Mouse (Mus musculus) MEL (cell line): Measurements from ENCODE around the gene Apba1. TPM values are rescaled to one million over a fixed set of nuclear protein-coding genes. Genes with fewer than 3 reads are reported as not detected.

ENCODE experiments used
- DNase-seq: peaks from one replicate; pipeline ENCODE4 v3.0.0; 2011; ENCODE audit warnings: low read depth, low spot score
- H3K27ac ChIP-seq: 2 replicates; pipeline ENCODE4 v1.5.1; 2012; ENCODE audit warnings: low read depth, mild to moderate bottlenecking, control low read depth, low read length, moderate library complexity; ENCODE audit not compliant: control insufficient read depth
- H3K27me3 ChIP-seq, 2 experiments: fragments of 150-350 bp in 1 of 2; sonication (generic) in 1 of 2; 2 replicates each; pipeline ENCODE4 v1.6.1; 2012; ENCODE audit warnings: low read length in 2 of 2, mild to moderate bottlenecking in 2 of 2, improper control_type of control experiment in 1 of 2, moderate library complexity in 1 of 2; ENCODE audit not compliant: insufficient read depth in 2 of 2, control insufficient read depth in 1 of 2
- H3K36me3 ChIP-seq, 2 experiments: 2 replicates each; pipeline ENCODE4 v1.6.1; 2012 to 2014; ENCODE audit warnings: low read length in 2 of 2, improper control_type of control experiment in 1 of 2, inconsistent platforms in 1 of 2, mild to moderate bottlenecking in 1 of 2; ENCODE audit not compliant: insufficient read depth in 2 of 2, control insufficient read depth in 1 of 2
- H3K4me1 ChIP-seq, 2 experiments: fragments of 150-350 bp in 1 of 2; sonication (generic) in 1 of 2; 2 replicates each; pipeline ENCODE4 v1.6.1; 2012; ENCODE audit warnings: low read length in 2 of 2, improper control_type of control experiment in 1 of 2, mild to moderate bottlenecking in 1 of 2; ENCODE audit not compliant: insufficient read depth in 2 of 2, control insufficient read depth in 1 of 2
- H3K4me3 ChIP-seq, 2 experiments: fragments of 150-350 bp in 1 of 2; sonication (generic) in 1 of 2; 2 replicates each; pipeline ENCODE4 v1.5.1; 2012; ENCODE audit warnings: low read depth in 2 of 2, low read length in 2 of 2, mild to moderate bottlenecking in 2 of 2, moderate library complexity in 2 of 2, control low read depth in 1 of 2, improper control_type of control experiment in 1 of 2; ENCODE audit not compliant: control insufficient read depth in 1 of 2, insufficient read depth in 1 of 2
- H3K79me2 ChIP-seq: 2 replicates; pipeline ENCODE4 v1.6.1; 2012; ENCODE audit warnings: mild to moderate bottlenecking, low read length, moderate library complexity; ENCODE audit not compliant: control insufficient read depth, poor library complexity, insufficient read depth
- H3K9ac ChIP-seq: 2 replicates; pipeline ENCODE4 v1.6.1; 2012; ENCODE audit warnings: low read depth, mild to moderate bottlenecking, control low read depth, low read length, moderate library complexity; ENCODE audit not compliant: control insufficient read depth, poor library complexity, severe bottlenecking
- H3K9me3 ChIP-seq: fragments of 150-350 bp; sonication (generic); replicated peaks from 2 replicates; pipeline ENCODE4 v1.6.1; 2012; ENCODE audit warnings: mild to moderate bottlenecking, low read length, improper control_type of control experiment, moderate library complexity; ENCODE audit not compliant: insufficient read depth
- CHD2 ChIP-seq: IDR thresholded peaks from 2 replicates; pipeline ENCODE4 v1.6.1; 2011; ENCODE audit warnings: low read length, improper control_type of control experiment
- E2F4 ChIP-seq: IDR thresholded peaks from 2 replicates; pipeline ENCODE4 v1.6.1; 2011; ENCODE audit warnings: low read depth, low read length, improper control_type of control experiment, borderline replicate concordance
- EP300 ChIP-seq, 2 experiments: IDR thresholded peaks; 2 replicates each; pipeline ENCODE4 v1.6.1; 2011; ENCODE audit warnings: improper control_type of control experiment in 2 of 2, low read length in 2 of 2, low read depth in 1 of 2, mild to moderate bottlenecking in 1 of 2
- ETS1 ChIP-seq: IDR thresholded peaks from 2 replicates; pipeline ENCODE4 v1.6.1; 2012; ENCODE audit warnings: low read depth, mild to moderate bottlenecking, inconsistent platforms, low read length, improper control_type of control experiment, moderate library complexity
- GABPA ChIP-seq: IDR thresholded peaks from 2 replicates; pipeline ENCODE4 v1.6.1; 2012; ENCODE audit warnings: low read depth, mild to moderate bottlenecking, inconsistent platforms, low read length, improper control_type of control experiment, moderate library complexity
- MAFK ChIP-seq: IDR thresholded peaks from 2 replicates; pipeline ENCODE4 v1.6.1; 2011; ENCODE audit warnings: low read depth, mild to moderate bottlenecking, low read length, improper control_type of control experiment, borderline replicate concordance
- MAZ ChIP-seq: IDR thresholded peaks from 2 replicates; pipeline ENCODE4 v1.6.1; 2012; ENCODE audit warnings: low read depth, mild to moderate bottlenecking, inconsistent platforms, low read length, improper control_type of control experiment
- NELFE ChIP-seq: IDR thresholded peaks from 2 replicates; pipeline ENCODE4 v1.6.1; 2011; ENCODE audit warnings: low read depth, low read length, improper control_type of control experiment
- NRF1 ChIP-seq: IDR thresholded peaks from 2 replicates; pipeline ENCODE4 v1.6.1; 2014; ENCODE audit warnings: low read depth, mild to moderate bottlenecking, inconsistent platforms, low read length, improper control_type of control experiment, moderate library complexity; ENCODE audit not compliant: poor library complexity, insufficient read depth, severe bottlenecking
- POLR2AphosphoS5 ChIP-seq: IDR thresholded peaks from 2 replicates; pipeline ENCODE4 v1.6.1; 2012; ENCODE audit warnings: low read depth, borderline replicate concordance, mild to moderate bottlenecking, inconsistent platforms, low read length, moderate library complexity, mixed read lengths
- RAD21 ChIP-seq: IDR thresholded peaks from 2 replicates; pipeline ENCODE4 v1.6.1; 2011; ENCODE audit warnings: mild to moderate bottlenecking, low read depth, low read length, improper control_type of control experiment
- RCOR1 ChIP-seq: IDR thresholded peaks from 2 replicates; pipeline ENCODE4 v1.6.1; 2012; ENCODE audit warnings: low read depth, mild to moderate bottlenecking, inconsistent platforms, low read length, improper control_type of control experiment
- SMC3 ChIP-seq: IDR thresholded peaks from 2 replicates; pipeline ENCODE4 v1.6.1; 2011; ENCODE audit warnings: low read depth, low read length, improper control_type of control experiment
- TAL1 ChIP-seq: IDR thresholded peaks from 2 replicates; pipeline ENCODE4 v1.6.1; 2012; ENCODE audit warnings: mild to moderate bottlenecking, inconsistent platforms, low read length, moderate library complexity, mixed read lengths
- TBP ChIP-seq: IDR thresholded peaks from 2 replicates; pipeline ENCODE4 v1.8.0; 2011; ENCODE audit warnings: low read depth, low read length, improper control_type of control experiment
- TCF12 ChIP-seq: IDR thresholded peaks from 2 replicates; pipeline ENCODE4 v1.6.1; 2014; ENCODE audit warnings: low read depth, mild to moderate bottlenecking, inconsistent platforms, low read length, improper control_type of control experiment, moderate library complexity
- USF1 ChIP-seq: IDR thresholded peaks from 2 replicates; pipeline ENCODE4 v1.6.1; 2014; ENCODE audit warnings: low read depth, mild to moderate bottlenecking, inconsistent platforms, low read length, improper control_type of control experiment, moderate library complexity
- ZC3H11A ChIP-seq: IDR thresholded peaks from 2 replicates; pipeline ENCODE4 v1.6.1; 2012; ENCODE audit warnings: low read depth, mild to moderate bottlenecking, inconsistent platforms, low read length, improper control_type of control experiment
- polyA plus RNA-seq, 2 experiments: library from polyadenylated mRNA; stranded (reverse) in 1 of 2; unstranded in 1 of 2; fragments of >175 nt in 1 of 2; fragments of >200 nt in 1 of 2; gene quantifications; 2 replicates each; pipeline versions ENCODE4 v1.2.1 to v1.2.4; 2012; ENCODE audit warnings: low replicate concordance in 2 of 2, low read depth in 1 of 2; ENCODE audit not compliant: insufficient read length in 2 of 2, insufficient read depth in 1 of 2, missing spikeins in 1 of 2
- total RNA-seq: library from RNA; depleted of rRNA; stranded (reverse); fragments of 300-350 nt; gene quantifications from 2 replicates; pipeline ENCODE4 v1.2.3, GENCODE M21; 2012

Apba1 gene
- total and polyA plus RNA-seq, 3 experiments = under 0.01 to 0.03 TPM; not detected in 1

- Histone ChIP-seq H3K4me1 (no peaks in the 10 kb centered on the region), H3K79me2 (no peaks in the 10 kb centered on the region), H3K27ac (no peak overlapping the region), H3K9me3 (no peaks in the 10 kb centered on the region), H3K9ac (no peak overlapping the region), H3K27me3 (no peaks in the 10 kb centered on the region), H3K36me3 (no peaks in the 10 kb centered on the region), H3K4me3 (no peak overlapping the region)
- no peak for DNase-seq
- TF ChIP-seq RAD21 (no peak), E2F4 (no peak), MAFK (no peak), CHD2 (no peak), EP300 (IDR thresholded peaks at IDR 0.05; ENCODE audit: low read depth in 1 of 2, low read length in 2 of 2) (no peak), NRF1 (no peak), GABPA (no peak), ZC3H11A (no peak), TCF12 (no peak), RCOR1 (no peak), TBP (no peak), MAZ (no peak)
These were observed 136.1 kb downstream of the Apba1 start for GRCm38 (mm10) chr19:23894822-23895221.

- no peaks in the 10 kb centered on the region for H3K9me3 ChIP-seq
- TF ChIP-seq NELFE = no peak
- no peak for TF ChIP-seq USF1
- TF ChIP-seq ETS1 = no peak
- TF ChIP-seq POLR2AphosphoS5 = no peak
- TF ChIP-seq TBP = no peak
- TF ChIP-seq SMC3 = no peak
- TF ChIP-seq RAD21 = no peak
- TF ChIP-seq TAL1 = no peak
- TF ChIP-seq, all 39 proteins: peak for 0
- Histone ChIP-seq H3K27ac (no peak overlapping the region), H3K9ac (no peak overlapping the region), H3K4me1 (no peaks in the 10 kb centered on the region), H3K36me3 (no peaks in the 10 kb centered on the region), H3K79me2 (no peaks in the 10 kb centered on the region), H3K27me3 (no peaks in the 10 kb centered on the region), H3K4me3 (no peak overlapping the region)
- no peak for DNase-seq
These were observed 138.2 kb downstream of the Apba1 start for GRCm38 (mm10) chr19:23896915-23897314.
